Mouse (Mus musculus) kidney, adult 11 months (tissue): ENCODE data around the gene Olfr1466.

Experiments used
- DNase-seq: peaks from one replicate; pipeline ENCODE4 v3.0.0; 2022

The Olfr1466 gene

DNA sequence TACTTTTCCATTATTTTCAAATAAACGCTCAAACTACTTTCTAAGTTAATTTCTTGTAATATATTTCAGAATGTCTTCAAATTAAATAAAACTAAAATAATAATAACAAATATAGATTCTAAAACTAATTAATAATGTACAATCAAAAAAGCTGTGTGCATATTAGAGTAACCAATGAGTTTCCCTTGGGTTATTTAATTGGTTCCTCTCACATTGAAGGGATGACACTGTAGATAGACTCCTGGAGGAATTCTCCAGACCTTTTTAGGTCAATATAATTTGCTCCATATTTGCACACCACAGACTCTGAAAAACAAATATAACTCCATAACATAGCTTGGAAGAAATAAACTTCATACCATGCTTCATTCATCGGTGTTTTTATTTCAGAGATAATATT lies at the start of gene Olfr1466:
TSS of gene Olfr1466 (plus strand) at position 301 of the 400 bp plus-strand sequence.
- DNase-seq, result no peak

DNA sequence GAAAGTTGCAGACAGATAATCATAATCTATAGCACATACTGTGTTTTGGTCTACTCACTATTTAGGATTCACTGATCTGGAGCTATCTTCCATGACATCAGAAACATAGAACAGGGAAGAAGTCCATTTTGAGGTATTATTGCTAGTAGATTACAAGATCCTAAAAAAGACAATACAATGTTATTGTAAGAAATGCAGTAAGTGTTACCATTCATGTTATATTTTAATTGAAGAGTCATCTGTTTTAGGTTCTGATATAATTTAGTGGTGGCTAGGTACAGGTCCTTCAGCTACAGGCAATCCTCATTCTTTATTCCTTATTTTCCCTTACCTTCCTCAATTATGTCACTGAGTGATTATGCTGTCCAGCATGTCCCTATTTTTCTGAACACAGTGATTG lies 23.2 kb upstream of the Olfr1466 start, which contains the start of gene Olfr1465:
TSS of gene Olfr1465 (minus strand) at position 101 of the 400 bp plus-strand sequence.
- DNase-seq, result no peak

DNA sequence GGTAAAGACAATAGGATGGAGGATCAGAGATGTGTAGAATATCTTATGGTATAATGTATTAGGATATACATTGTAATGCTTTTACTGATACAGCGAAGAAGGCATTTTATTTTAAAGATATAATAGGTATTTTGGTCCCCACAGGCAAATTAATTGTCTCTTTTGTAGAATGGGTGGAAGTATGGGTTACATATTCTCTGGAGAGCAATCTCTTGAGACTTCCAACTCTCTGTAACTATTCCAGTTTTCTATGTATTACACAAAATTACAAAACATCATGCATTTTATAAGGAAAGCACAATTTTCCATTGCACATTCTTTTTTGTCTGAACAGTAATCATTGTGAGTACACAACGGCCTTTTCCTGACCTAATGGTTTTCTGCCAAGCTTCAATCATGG lies 23.3 kb downstream of the Olfr1466 start, which contains the start of gene Olfr1467:
TSS of gene Olfr1467 (plus strand) at position 301 of the 400 bp plus-strand sequence.
- no peak for DNase-seq
